Mouse (Mus musculus): Measurements from ENCODE around the gene Nck1.

- TF ChIP-seq CTCF (IDR thresholded peaks at IDR 0.05; ENCODE audit: low read depth) (peak; percentile 82), EP300 (IDR thresholded peaks at IDR 0.05; ENCODE audit: low read depth) (no peak)
Observed at GRCm38 (mm10) chr9:100453944-100454663, 91.8 kb downstream of the Nck1 start.
